Mouse (Mus musculus): ENCODE measurements around the gene Snapc1.

The Snapc1 gene

DNA sequence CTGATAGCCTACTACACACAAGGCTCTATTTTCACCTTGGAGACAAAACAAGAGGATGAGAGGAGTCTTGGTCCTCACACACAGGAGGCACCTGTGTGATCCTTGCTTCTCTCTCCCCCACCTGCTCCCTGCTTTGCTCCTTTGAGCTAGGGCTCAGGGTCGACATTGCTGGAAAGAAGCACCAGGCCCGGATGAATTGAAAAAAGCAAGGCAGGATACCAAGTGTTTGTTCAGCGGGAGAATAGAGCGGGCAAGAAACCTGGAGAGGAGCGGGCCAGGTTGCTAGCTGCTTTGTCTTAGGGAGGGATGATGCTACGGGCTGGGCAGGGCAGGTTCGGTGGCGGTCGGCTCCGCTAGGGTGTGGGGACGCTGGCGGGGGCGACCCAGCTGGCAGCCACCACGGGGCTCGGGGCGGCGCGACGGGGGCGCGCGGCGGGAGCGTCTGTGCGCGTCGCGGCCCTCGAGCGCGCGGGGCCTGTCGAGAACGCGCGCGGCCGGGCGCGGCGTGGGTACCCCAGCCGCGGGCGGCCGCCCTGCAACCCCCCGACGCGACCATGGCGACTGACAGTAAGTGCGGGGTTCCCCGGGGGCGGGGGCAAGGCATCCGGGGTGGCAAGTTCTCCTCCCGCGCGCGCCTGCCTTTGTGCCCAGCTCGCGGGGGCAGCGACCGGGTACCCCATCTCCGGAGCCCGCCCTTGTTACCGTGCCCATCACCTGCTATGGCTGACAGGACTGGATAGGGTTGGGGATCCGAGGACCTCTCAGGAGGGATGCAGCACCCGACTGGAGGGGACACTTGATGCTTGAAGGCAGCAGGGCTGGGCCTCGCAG is 33.2 kb downstream of the Snapc1 start, which contains the start of gene Syt16:
Gene Syt16, plus strand, starts transcription at position 365 of the 831 bp plus-strand sequence.
- peak; percentile 19 for DNase-seq

GRCm38 (mm10) chr12:73998128-73998456 is 33.8 kb downstream of the Snapc1 start:
- no peak for DNase-seq

- no peak for DNase-seq
Observed at GRCm38 (mm10) chr12:74002449-74002848, 38.2 kb downstream of the Snapc1 start.

GRCm38 (mm10) chr12:74009448-74009911 is 45.2 kb downstream of the Snapc1 start:
- DNase-seq, result peak; percentile 25

DNA sequence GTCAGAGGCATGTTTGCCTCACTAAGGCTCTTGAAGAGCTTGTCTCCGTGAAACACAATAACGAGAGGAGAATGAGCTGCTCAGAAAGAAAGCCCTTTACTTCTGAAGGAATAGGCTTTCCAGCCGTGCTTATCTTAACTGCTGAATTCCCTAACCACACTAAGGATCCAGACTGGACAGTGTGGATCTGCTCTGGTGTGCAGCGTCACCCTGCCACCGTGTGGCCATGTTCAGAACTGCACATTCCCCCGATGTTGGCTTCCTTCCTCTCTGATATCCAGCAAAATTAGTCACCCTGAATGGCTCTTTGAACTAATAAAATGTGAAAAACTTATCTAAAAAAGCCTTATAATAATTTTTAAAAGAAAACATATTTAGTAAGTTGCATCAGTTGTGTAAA is 49.5 kb downstream of the Snapc1 start:
- peak; percentile 51 for DNase-seq

DNA sequence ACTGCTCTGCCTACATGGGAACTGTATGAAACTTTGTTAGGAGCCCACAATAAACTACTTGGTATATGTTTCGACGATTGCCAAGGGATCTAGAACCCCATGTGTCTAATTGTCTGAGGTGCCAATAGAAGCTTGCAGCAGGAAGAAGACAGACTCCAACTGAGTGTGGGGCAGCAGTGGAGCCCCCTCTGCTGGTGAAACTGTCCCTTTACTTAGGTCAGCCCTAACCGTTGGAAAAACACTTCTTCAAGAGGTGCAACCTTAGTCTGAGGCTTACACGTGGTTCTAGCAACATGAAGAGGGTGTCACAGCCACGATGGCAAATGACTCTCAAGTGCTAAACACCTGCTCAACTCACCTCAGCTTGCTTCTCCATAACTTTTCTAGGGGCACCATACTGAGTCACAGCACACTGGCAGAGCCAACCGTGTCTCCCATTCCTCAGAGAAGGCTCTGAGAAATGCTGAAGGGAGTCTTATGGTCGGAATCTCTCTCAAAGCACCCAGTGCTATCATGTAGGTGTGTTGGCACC is 50.5 kb downstream of the Snapc1 start:
- DNase-seq, result no peak

DNA sequence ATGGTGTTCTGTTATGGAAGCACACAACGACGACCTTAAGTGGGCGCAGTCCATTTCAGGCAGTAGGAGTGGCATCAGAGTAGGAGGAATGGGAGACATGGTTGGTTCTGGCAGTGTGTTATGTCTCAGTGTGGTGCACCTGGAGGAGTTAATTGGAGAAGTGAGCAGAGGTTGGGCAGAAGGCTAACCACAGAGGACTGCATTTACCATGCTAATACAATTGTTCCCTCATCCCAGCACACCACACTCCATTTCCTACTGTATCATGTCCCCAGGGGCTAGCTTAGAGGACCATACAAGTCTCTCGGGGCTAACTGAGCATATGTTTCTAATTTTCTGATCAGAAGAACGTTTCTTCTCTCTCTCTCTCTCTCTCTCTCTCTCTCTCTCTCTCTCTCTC is 51.2 kb downstream of the Snapc1 start:
- no peak for DNase-seq

GRCm38 (mm10) chr12:74023260-74023659 is 59.0 kb downstream of the Snapc1 start:
- DNase-seq, result no peak

DNA sequence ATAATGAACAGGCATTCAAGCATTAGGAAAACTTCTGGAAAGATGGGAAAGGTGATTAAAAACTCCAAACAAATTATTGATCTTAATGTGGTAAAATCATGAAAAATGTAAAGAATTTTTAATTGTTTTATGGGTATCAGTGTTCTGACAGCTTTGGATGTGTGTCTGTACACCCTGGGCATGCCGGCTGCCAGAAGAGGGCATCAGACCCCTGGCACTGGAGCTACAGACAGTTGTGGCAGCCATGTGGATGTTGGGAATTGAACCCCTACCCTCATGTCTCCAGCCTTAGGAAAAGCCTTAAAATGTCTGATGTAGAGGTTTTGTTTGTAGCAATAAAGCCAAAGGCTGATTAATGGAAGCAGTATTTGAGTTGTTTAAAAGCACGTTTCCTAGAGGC is 60.6 kb downstream of the Snapc1 start:
- no peak for DNase-seq

Measured in cerebellum, adult 11-12 months (tissue).